Mouse (Mus musculus): ENCODE measurements at regions not wholly inside any gene's neighbourhood (a gene's known extent, or its start where the extent isn't known, plus 50 kb on each side); places are given as distances from the start of the nearest gene placed in this dataset.

DNA sequence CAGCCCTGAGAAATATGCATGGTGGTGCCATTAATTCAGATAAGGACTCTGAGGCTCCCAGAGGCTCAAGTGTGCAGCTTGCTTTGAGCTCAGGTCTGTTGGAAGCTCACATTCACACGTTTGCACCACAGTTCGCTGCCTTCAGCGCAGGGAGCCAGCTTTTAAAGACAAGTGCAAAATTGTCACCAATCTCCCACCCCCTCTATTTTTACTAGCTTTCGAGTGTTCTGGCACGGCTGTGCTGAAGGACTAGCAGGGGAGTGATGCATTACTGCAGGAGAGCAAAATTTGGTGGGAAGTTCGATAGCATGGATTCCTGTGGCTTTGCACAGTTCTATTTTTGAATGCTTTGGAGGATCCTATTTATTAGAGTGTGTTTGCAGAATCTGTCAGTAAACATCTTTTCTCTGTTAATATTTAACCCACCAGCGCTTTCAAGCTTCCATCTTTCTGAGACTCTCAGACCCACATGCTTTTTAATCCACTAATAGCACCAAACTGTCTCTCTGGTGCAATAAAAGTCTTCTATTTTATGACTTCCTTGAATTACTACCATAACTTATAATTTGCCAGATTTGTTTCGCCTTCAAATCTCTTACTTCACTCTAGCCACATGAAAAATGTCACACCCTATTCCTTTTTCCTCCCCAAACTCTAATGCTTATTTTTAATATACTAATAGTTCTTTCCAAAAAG, 453.6 kb downstream of the Hsfy2 start:
- no peak overlapping the region for H3K9ac ChIP-seq (replicated peaks)
- no peaks in the 10 kb centered on the region for H3K27me3 ChIP-seq
- no peaks in the 10 kb centered on the region for H3K4me1 ChIP-seq
- H3K4me2 ChIP-seq (replicated peaks): no peak overlapping the region
- WGBS: 83% methylated on average over 8 of the region's 8 CpGs
- H3K27ac ChIP-seq (replicated peaks): no peak overlapping the region
- no peak for ATAC-seq (ENCODE audit: low FRiP score, low read depth)
- H3K36me3 ChIP-seq: no peaks in the 10 kb centered on the region
- no peak overlapping the region for H3K4me3 ChIP-seq
- no peaks in the 10 kb centered on the region for H3K9me3 ChIP-seq

- Histone ChIP-seq H3K27me3 (no peaks in the 10 kb centered on the region), H3K9ac (replicated peaks) (no peak overlapping the region), H3K36me3 (no peaks in the 10 kb centered on the region), H3K4me3 (no peak overlapping the region), H3K4me1 (no peaks in the 10 kb centered on the region), H3K27ac (replicated peaks) (no peak overlapping the region), H3K4me2 (replicated peaks) (no peak overlapping the region), H3K9me3 (no peaks in the 10 kb centered on the region)
- WGBS: 87% methylated on average over 10 of the region's 10 CpGs
- no peak for ATAC-seq (ENCODE audit: low FRiP score, low read depth)
Observed at GRCm38 (mm10) chr1:56179206-56179985, 457.8 kb downstream of the Hsfy2 start.

GRCm38 (mm10) chr1:56171157-56171556, 466.1 kb downstream of the Hsfy2 start:
- no peaks in the 10 kb centered on the region for H3K4me1 ChIP-seq
- H3K4me3 ChIP-seq: no peak overlapping the region
- no peak overlapping the region for H3K27ac ChIP-seq (replicated peaks)
- H3K4me2 ChIP-seq (replicated peaks): no peak overlapping the region
- no peak for ATAC-seq (ENCODE audit: low FRiP score, low read depth)
- WGBS: 59% methylated on average over 4 of the region's 4 CpGs
- H3K9me3 ChIP-seq: no peaks in the 10 kb centered on the region
- H3K27me3 ChIP-seq: no peaks in the 10 kb centered on the region
- no peaks in the 10 kb centered on the region for H3K36me3 ChIP-seq
- H3K9ac ChIP-seq (replicated peaks): no peak overlapping the region

- no peak overlapping the region for H3K4me3 ChIP-seq
- H3K4me1 ChIP-seq: no peaks in the 10 kb centered on the region
- whole genome bisulfite sequencing: 70% methylated on average over 1 of the region's 1 CpGs
- H3K9me3 ChIP-seq: no peaks in the 10 kb centered on the region
- ATAC-seq (ENCODE audit: low FRiP score, low read depth): no peak
- no peak overlapping the region for H3K4me2 ChIP-seq (replicated peaks)
- no peaks in the 10 kb centered on the region for H3K36me3 ChIP-seq
- no peak overlapping the region for H3K9ac ChIP-seq (replicated peaks)
- H3K27ac ChIP-seq (replicated peaks): no peak overlapping the region
- H3K27me3 ChIP-seq: no peaks in the 10 kb centered on the region
Observed at GRCm38 (mm10) chr1:56168712-56169111, 468.5 kb downstream of the Hsfy2 start.

GRCm38 (mm10) chr1:56168063-56168462, 469.2 kb downstream of the Hsfy2 start:
- 83% methylated on average over 4 of the region's 4 CpGs for WGBS
- ATAC-seq (ENCODE audit: low FRiP score, low read depth): no peak
- Histone ChIP-seq H3K36me3 (no peaks in the 10 kb centered on the region), H3K4me2 (replicated peaks) (no peak overlapping the region), H3K4me3 (no peak overlapping the region), H3K27ac (replicated peaks) (no peak overlapping the region), H3K9me3 (no peaks in the 10 kb centered on the region), H3K4me1 (no peaks in the 10 kb centered on the region), H3K27me3 (no peaks in the 10 kb centered on the region), H3K9ac (replicated peaks) (no peak overlapping the region)

DNA sequence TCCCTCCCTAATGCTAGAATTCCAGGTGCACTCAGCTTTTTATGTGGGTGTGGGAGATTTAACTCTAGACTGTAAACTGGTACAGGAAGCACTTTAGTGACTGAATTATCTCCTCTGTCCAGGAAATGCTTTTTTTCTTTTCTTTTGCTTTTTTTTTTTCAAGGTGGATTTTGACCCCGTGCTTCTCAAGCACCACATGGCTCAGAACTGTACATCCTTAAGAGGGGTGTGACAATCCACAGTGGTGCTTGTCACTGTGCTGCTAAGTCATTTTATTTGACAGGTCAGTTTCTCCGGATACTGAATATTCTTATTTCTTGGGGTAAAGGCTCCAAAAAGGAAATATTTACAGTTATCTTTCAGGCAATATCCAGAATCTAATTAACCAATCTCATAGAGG, 472.0 kb downstream of the Hsfy2 start:
- Histone ChIP-seq H3K27ac (replicated peaks) (no peak overlapping the region), H3K36me3 (no peaks in the 10 kb centered on the region), H3K4me1 (no peaks in the 10 kb centered on the region), H3K9me3 (no peaks in the 10 kb centered on the region), H3K4me2 (replicated peaks) (no peak overlapping the region), H3K9ac (replicated peaks) (no peak overlapping the region), H3K27me3 (no peaks in the 10 kb centered on the region), H3K4me3 (no peak overlapping the region)
- 85% methylated on average over 2 of the region's 2 CpGs for WGBS
- no peak for ATAC-seq (ENCODE audit: low FRiP score, low read depth)

- Histone ChIP-seq H3K36me3 (no peaks in the 10 kb centered on the region), H3K4me2 (replicated peaks) (no peak overlapping the region), H3K27ac (replicated peaks) (no peak overlapping the region), H3K4me1 (no peaks in the 10 kb centered on the region), H3K4me3 (no peak overlapping the region), H3K9me3 (no peaks in the 10 kb centered on the region), H3K9ac (replicated peaks) (no peak overlapping the region), H3K27me3 (no peaks in the 10 kb centered on the region)
- 93% methylated on average over 2 of the region's 2 CpGs for WGBS
- no peak for ATAC-seq (ENCODE audit: low FRiP score, low read depth)
Observed at GRCm38 (mm10) chr1:56164366-56164765, 472.9 kb downstream of the Hsfy2 start.

GRCm38 (mm10) chr1:56130951-56131350, 506.3 kb downstream of the Hsfy2 start:
- 81% methylated on average over 7 of the region's 7 CpGs for WGBS
- Histone ChIP-seq H3K4me3 (no peak overlapping the region), H3K36me3 (no peaks in the 10 kb centered on the region), H3K4me2 (replicated peaks) (no peak overlapping the region), H3K4me1 (no peaks in the 10 kb centered on the region), H3K9me3 (no peaks in the 10 kb centered on the region), H3K27ac (replicated peaks) (no peak overlapping the region), H3K9ac (replicated peaks) (no peak overlapping the region), H3K27me3 (no peaks in the 10 kb centered on the region)
- no peak for ATAC-seq (ENCODE audit: low FRiP score, low read depth)

GRCm38 (mm10) chr1:56089254-56089834, 547.9 kb downstream of the Hsfy2 start:
- Histone ChIP-seq H3K27me3 (no peaks in the 10 kb centered on the region), H3K9ac (replicated peaks) (no peak overlapping the region), H3K27ac (replicated peaks) (no peak overlapping the region), H3K4me2 (replicated peaks) (no peak overlapping the region), H3K36me3 (no peaks in the 10 kb centered on the region), H3K9me3 (no peaks in the 10 kb centered on the region), H3K4me1 (no peaks in the 10 kb centered on the region), H3K4me3 (no peak overlapping the region)
- WGBS: 81% methylated on average over 4 of the region's 4 CpGs
- ATAC-seq (ENCODE audit: low FRiP score, low read depth): no peak

DNA sequence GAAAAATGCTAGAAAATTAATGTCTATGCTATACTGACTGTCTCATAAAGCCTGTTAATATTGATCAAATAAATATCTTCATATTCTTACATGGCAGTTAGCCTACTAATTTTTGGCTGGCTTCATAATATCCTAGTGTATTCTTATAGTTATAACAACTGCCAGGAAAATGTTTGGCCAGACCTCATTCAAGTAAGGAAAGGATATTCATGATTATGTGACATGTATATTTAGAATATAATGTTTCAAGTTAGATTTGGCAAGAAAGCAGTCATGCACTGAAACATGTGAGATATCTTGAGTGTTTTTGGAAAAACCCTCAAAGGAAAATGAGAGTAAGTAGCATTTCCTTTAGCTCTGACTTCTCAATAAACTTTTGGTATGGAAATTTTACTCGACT, 548.9 kb downstream of the Hsfy2 start:
- H3K27me3 ChIP-seq: no peaks in the 10 kb centered on the region
- H3K4me3 ChIP-seq: no peak overlapping the region
- H3K9me3 ChIP-seq: no peaks in the 10 kb centered on the region
- no peak overlapping the region for H3K9ac ChIP-seq (replicated peaks)
- no peaks in the 10 kb centered on the region for H3K4me1 ChIP-seq
- 88% methylated on average over 1 of the region's 1 CpGs for WGBS
- H3K27ac ChIP-seq (replicated peaks): no peak overlapping the region
- no peaks in the 10 kb centered on the region for H3K36me3 ChIP-seq
- no peak overlapping the region for H3K4me2 ChIP-seq (replicated peaks)
- no peak for ATAC-seq (ENCODE audit: low FRiP score, low read depth)

DNA sequence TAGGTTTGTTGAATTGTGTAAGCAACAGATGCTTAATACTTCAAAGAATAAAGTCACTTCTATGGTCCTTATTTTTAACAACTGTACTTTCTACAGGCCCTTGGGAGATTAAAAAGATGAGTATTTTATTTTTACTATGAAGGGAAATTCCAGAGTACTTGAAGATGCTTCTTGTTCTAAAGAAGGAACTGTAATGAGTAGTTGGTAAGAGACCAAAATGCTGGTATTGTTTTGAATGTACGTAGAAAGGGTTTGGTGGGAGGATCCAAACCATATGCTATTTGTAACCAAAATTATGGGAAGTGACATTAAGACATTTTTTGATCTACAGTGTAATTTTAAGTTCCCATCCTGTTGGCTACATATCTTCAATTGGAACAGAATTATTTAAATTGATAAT, 560.5 kb downstream of the Hsfy2 start:
- Histone ChIP-seq H3K4me2 (replicated peaks) (no peak overlapping the region), H3K4me1 (no peaks in the 10 kb centered on the region), H3K4me3 (no peak overlapping the region), H3K36me3 (no peaks in the 10 kb centered on the region), H3K9ac (replicated peaks) (no peak overlapping the region), H3K27me3 (no peaks in the 10 kb centered on the region), H3K9me3 (no peaks in the 10 kb centered on the region), H3K27ac (replicated peaks) (no peak overlapping the region)
- no peak for ATAC-seq (ENCODE audit: low FRiP score, low read depth)
- WGBS: 80% methylated on average over 1 of the region's 1 CpGs

GRCm38 (mm10) chr1:56072255-56072654, 565.0 kb downstream of the Hsfy2 start:
- ATAC-seq (ENCODE audit: low FRiP score, low read depth): no peak
- no peaks in the 10 kb centered on the region for H3K9me3 ChIP-seq
- H3K36me3 ChIP-seq: no peaks in the 10 kb centered on the region
- no peaks in the 10 kb centered on the region for H3K27me3 ChIP-seq
- H3K4me3 ChIP-seq: no peak overlapping the region
- no peaks in the 10 kb centered on the region for H3K4me1 ChIP-seq
- 86% methylated on average over 2 of the region's 2 CpGs for WGBS
- H3K27ac ChIP-seq (replicated peaks): no peak overlapping the region
- H3K4me2 ChIP-seq (replicated peaks): no peak overlapping the region
- no peak overlapping the region for H3K9ac ChIP-seq (replicated peaks)
